Mouse (Mus musculus): Measurements from ENCODE around the gene Capn3. TPM values are rescaled to one million over a fixed set of nuclear protein-coding genes. Genes with fewer than 3 reads are reported as not detected.

Gene Capn3
- polyA plus RNA-seq (2015; fragmentation: Nextera tagmentation; extraction: Ambion mirVana): 1.6 and 1.7 TPM in 2 replicates

DNA sequence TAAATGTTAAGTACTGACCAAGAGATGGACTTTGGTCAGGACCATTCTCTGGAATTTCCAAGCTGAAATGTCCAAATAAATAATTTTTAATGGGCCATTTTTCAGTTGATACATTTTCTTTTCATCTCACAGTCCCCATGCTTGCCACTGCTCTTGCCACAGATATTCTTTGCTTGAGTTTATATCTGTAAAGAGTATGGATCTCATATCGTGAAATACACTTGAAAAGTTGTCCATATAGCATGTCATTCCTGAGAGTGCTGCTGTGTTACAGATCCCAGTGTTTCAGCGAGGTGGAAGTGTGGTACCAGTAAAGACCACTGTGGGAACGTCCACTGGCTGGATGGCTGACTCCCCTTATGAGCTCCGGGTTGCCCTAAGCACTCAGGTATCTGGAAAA, at the start of gene Capn3:
TSS of gene Capn3 (plus strand) at position 301 of the 400 bp plus-strand sequence.
- Histone ChIP-seq H3K36me3 (ENCODE audit: poor library complexity, severe bottlenecking) (no peaks in the 10 kb centered on the region), H3K27ac (no peak within 1 kb of the TSS), H3K9ac (no peak within 1 kb of the TSS), H3K4me1 (no peaks in the 10 kb centered on the region), H3K4me2 (no peak within 1 kb of the TSS), H3K9me3 (replicated peaks) (no peaks in the 10 kb centered on the region), H3K4me3 (no peak within 1 kb of the TSS), H3K27me3 (no peaks in the 10 kb centered on the region)
- 83% methylated on average over 4 of the region's 4 CpGs for WGBS
- ATAC-seq: no peak

DNA sequence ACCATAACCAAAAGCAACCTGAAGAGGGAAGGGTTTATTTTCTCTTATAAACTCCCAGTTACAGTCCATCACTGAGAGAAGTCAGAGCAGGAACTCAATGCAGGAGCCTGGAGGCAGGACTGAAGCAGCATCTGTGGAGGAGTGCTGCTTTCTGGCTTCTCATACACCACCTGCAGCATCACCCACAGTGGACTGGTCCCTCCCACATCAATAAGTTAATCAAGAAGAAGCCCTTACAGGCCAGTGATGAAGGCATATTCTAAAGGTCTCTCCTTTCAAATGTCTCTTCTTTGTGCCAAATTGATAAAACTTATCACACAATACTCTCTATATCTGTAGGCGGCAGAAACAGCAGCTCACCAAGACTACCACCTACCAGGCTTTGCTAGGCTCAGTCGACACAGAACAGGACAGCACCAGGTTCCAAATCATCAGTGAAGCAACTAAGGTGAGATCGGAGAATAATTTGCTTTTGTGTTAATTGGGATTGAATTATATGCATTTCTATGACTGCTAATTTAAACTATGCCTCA, 44.7 kb upstream of the Capn3 start:
- Histone ChIP-seq H3K4me2 (no peak overlapping the region), H3K36me3 (ENCODE audit: poor library complexity, severe bottlenecking) (no peaks in the 10 kb centered on the region), H3K4me1 (no peaks in the 10 kb centered on the region), H3K27me3 (no peaks in the 10 kb centered on the region), H3K4me3 (no peak overlapping the region), H3K27ac (no peak overlapping the region), H3K9me3 (replicated peaks) (no peaks in the 10 kb centered on the region), H3K9ac (no peak overlapping the region)
- no peak for ATAC-seq
- 92% methylated on average over 3 of the region's 3 CpGs for WGBS

DNA sequence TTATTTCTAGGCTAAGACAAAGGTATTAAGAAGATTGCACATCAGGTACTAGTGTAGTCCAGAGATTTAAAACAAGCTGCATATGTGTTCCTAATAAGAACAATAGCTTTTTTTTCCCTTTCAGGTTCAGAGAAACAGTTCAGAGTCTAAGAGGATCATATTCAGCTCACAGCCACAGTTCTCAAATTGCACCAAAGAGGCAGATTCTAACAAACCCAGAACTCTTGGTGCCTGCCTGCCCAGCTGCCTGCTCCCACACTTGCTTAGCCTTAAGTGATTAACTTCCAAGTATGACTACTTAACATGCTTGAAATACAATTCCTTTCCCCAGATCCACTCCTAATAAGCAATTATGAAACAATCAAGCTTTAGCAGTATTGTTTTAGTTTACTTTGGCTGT, 41.7 kb upstream of the Capn3 start:
- Histone ChIP-seq H3K27me3 (no peaks in the 10 kb centered on the region), H3K27ac (0 out of 2 replicates have a peak overlapping the region, but pooled peaks have one; percentile 11), H3K9ac (no peak overlapping the region), H3K4me2 (no peak overlapping the region), H3K36me3 (ENCODE audit: poor library complexity, severe bottlenecking) (no peaks in the 10 kb centered on the region), H3K9me3 (replicated peaks) (no peaks in the 10 kb centered on the region), H3K4me1 (no peaks in the 10 kb centered on the region), H3K4me3 (no peak overlapping the region)
- no peak for ATAC-seq

DNA sequence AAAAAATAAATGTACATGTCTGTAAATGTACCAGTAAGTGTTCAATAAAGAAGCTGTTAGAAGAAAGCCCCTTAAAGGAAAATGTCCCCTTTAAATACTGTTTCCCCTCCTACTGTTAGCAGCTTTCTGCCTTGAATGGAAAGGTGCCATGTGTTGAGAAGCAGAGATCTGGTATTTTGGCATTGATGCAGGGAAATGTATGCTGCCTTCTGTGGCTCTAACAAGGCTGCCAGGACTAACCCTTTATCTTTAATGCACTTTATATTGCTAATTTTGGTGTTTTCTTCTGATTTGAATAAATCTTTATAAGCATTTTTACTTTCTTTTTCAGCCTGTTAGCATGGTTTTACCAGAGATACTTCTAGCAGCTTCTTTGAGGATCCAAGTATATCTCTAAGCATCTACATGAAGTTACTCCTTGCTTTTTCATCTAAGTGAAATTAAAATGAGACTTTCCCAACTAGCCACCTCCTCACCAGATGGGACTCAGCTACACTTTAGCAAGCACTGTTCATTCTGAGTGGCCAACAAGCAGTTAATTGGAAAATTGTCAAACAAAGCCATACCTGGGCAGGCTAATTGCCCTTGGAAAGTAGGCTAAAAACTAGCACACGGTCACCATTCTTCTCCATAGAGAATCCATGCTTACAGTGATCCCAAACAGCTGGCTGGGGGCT, 40.9 kb upstream of the Capn3 start:
- H3K27me3 ChIP-seq: no peaks in the 10 kb centered on the region
- H3K9me3 ChIP-seq (replicated peaks): no peaks in the 10 kb centered on the region
- H3K27ac ChIP-seq: peak overlapping the region; percentile 31; the same call in 1 of the 2 replicates
- no peak overlapping the region for H3K9ac ChIP-seq
- no peak for ATAC-seq
- no peaks in the 10 kb centered on the region for H3K4me1 ChIP-seq
- H3K4me3 ChIP-seq: no peak overlapping the region
- 56% methylated on average over 1 of the region's 1 CpGs for WGBS
- H3K4me2 ChIP-seq: no peak overlapping the region
- no peaks in the 10 kb centered on the region for H3K36me3 ChIP-seq (ENCODE audit: poor library complexity, severe bottlenecking)

DNA sequence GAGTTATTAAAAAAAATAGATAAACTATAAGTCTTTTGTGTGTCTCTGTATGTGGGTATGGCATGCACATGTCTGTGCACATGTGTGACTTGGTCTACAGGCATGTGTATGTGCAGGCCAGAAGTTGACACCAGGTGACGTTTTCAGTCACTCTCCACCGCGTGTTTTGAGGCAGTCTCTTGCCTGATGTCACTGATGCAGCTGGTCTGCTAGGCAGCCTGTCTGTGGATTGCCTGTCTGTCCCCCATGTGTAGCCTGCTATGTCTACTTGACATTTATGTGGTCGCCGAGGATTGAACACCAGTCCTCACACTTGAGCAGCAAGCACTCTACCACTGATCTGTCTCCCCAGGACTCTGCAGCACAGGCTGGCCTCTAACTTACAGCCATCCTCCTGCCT, 31.4 kb upstream of the Capn3 start:
- no peak overlapping the region for H3K9ac ChIP-seq
- no peaks in the 10 kb centered on the region for H3K9me3 ChIP-seq (replicated peaks)
- no peak for ATAC-seq
- H3K4me1 ChIP-seq: no peaks in the 10 kb centered on the region
- H3K27me3 ChIP-seq: no peaks in the 10 kb centered on the region
- H3K4me2 ChIP-seq: no peak overlapping the region
- H3K27ac ChIP-seq: no peak overlapping the region
- H3K4me3 ChIP-seq: no peak overlapping the region
- no peaks in the 10 kb centered on the region for H3K36me3 ChIP-seq (ENCODE audit: poor library complexity, severe bottlenecking)
- 92% methylated on average over 5 of the region's 5 CpGs for WGBS

DNA sequence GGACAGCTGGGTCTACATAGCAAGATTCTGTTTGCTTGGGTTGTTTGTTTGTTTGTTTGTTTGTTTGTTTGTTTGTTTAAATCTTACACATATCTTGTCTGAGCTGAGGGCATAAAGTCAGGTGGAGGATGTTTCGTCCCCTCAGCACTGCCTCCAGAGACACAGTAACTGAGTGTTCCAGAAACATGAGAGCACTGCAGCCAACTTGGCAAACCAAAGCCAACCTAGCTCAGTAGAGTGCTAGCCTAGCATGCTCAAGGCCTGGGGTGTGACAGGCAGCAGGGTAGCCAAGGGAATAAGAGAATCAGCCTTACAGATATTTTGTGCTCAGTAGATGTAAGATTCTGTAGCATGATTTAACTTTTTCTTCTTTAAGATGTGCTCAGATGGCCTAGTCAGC, 11.3 kb upstream of the Capn3 start:
- no peak for ATAC-seq
- Histone ChIP-seq H3K9ac (no peak overlapping the region), H3K27ac (no peak overlapping the region), H3K4me3 (no peak overlapping the region), H3K4me1 (no peaks in the 10 kb centered on the region), H3K36me3 (ENCODE audit: poor library complexity, severe bottlenecking) (no peaks in the 10 kb centered on the region), H3K9me3 (replicated peaks) (no peaks in the 10 kb centered on the region), H3K4me2 (no peak overlapping the region), H3K27me3 (no peaks in the 10 kb centered on the region)
- 96% methylated on average over 1 of the region's 1 CpGs for WGBS

DNA sequence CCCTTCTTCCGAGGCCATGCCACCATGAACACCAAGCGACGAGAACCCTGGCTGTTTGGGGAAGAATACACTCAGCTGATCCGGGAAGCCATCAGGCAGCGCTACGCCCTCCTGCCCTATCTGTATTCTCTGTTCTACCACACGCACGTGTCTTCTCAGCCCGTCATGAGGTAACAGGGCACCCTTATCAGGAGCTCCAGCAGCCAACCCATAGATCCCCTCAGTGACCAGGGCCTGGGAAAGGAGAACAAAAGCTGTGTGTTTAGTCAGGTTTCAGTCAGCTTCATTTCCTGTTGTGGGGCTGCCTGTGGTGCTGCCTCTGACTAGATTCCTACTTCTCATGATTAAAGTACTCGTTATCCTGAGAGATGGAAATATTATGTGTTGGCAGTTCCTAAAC, 9.4 kb upstream of the Capn3 start:
- 79% methylated on average over 10 of the region's 10 CpGs for WGBS
- Histone ChIP-seq H3K4me1 (no peaks in the 10 kb centered on the region), H3K4me3 (no peak overlapping the region), H3K27ac (no peak overlapping the region), H3K4me2 (no peak overlapping the region), H3K9ac (no peak overlapping the region), H3K27me3 (no peaks in the 10 kb centered on the region), H3K36me3 (ENCODE audit: poor library complexity, severe bottlenecking) (no peaks in the 10 kb centered on the region), H3K9me3 (replicated peaks) (no peaks in the 10 kb centered on the region)
- ATAC-seq: no peak

DNA sequence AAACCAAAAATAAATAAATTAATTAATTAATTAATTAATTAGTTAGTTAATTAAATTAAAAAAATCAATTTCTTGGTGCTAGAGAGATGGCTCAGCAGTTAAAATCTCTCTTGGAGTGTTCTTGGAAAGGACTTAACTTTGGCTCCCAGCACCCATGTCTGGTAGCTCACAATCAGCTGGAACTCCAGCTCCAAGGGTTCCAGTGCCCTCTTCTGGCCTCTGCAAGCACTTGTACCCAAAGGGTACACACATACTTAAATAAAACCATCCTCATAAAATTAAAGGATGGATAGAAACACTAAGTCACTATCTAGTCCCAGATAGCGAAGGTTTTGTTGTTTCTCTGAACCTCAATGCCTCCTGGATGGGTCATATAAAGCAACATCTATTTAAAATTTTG, 8.5 kb upstream of the Capn3 start:
- no peaks in the 10 kb centered on the region for H3K36me3 ChIP-seq (ENCODE audit: poor library complexity, severe bottlenecking)
- no peak for ATAC-seq
- H3K27me3 ChIP-seq: no peaks in the 10 kb centered on the region
- H3K4me1 ChIP-seq: no peaks in the 10 kb centered on the region
- WGBS: 92% methylated on average over 1 of the region's 1 CpGs
- no peaks in the 10 kb centered on the region for H3K9me3 ChIP-seq (replicated peaks)
- H3K4me3 ChIP-seq: no peak overlapping the region
- H3K4me2 ChIP-seq: no peak overlapping the region
- H3K27ac ChIP-seq: no peak overlapping the region
- H3K9ac ChIP-seq: no peak overlapping the region

DNA sequence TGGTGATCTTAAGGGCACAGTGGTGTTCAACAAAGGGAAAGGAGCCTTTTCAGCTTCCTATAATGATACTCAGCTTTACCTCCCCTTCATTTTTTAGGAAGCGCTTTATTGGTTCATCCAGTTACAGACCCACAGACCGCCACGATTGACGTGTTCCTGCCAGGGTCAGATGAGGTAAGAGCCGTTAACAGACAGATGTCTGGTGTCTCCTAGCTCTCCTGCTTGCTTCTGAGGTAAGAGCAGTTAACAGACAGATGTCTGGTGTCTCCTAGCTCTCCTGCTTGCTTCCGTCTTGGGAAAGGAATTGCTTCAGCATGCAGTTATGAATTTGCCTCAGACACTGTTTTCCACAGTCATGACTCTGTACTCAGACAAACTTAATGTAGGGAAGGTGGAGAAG, 5.1 kb upstream of the Capn3 start:
- Histone ChIP-seq H3K4me1 (no peaks in the 10 kb centered on the region), H3K36me3 (ENCODE audit: poor library complexity, severe bottlenecking) (no peaks in the 10 kb centered on the region), H3K9me3 (replicated peaks) (no peaks in the 10 kb centered on the region), H3K4me3 (no peak overlapping the region), H3K9ac (no peak overlapping the region), H3K27me3 (no peaks in the 10 kb centered on the region), H3K4me2 (no peak overlapping the region), H3K27ac (no peak overlapping the region)
- 49% methylated on average over 6 of the region's 6 CpGs for WGBS
- no peak for ATAC-seq

DNA sequence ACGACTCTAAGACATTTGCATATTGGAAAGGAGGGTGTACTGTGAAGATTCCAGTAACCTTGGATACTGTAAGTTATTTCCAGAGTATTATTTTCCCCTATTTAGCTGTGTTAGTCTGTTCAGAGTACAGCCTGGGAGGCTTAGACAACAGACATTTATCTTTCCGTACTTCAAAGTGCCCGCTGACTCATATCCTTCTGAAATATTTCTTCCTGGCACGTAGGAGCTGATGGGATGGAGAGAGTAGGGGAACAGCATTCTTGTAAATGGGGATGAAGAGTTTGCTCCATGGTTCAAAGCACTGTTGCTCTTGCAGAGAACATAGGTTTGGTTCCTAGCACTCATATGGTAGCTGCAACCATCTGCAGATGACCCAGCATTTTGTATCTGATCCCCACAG, 3.2 kb upstream of the Capn3 start:
- Histone ChIP-seq H3K4me2 (no peak overlapping the region), H3K4me1 (no peaks in the 10 kb centered on the region), H3K27me3 (no peaks in the 10 kb centered on the region), H3K9ac (no peak overlapping the region), H3K27ac (no peak overlapping the region), H3K36me3 (ENCODE audit: poor library complexity, severe bottlenecking) (no peaks in the 10 kb centered on the region), H3K4me3 (no peak overlapping the region), H3K9me3 (replicated peaks) (no peaks in the 10 kb centered on the region)
- ATAC-seq: no peak
- 91% methylated on average over 4 of the region's 4 CpGs for WGBS

DNA sequence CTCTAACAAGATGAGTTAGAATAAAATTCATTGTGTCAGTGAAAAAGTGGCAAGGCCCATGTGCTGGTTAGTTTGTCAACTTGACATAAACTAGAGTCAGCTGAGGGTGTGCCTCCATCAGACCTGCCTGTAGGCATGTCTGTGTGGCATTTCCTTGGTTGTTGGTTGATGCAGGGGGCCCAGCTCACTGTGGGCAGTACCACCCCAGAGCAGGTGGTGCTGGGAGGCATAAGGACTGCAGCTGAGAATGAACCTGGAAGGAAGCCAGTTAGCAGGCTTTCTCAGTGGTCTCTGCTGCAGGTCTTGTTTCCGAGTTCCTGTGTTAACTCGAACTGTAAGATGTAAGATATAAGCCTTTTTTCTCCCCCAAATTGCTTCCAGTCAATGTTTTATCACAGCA, 832 bp upstream of the Capn3 start:
- H3K27ac ChIP-seq: no peak overlapping the region
- H3K27me3 ChIP-seq: no peaks in the 10 kb centered on the region
- no peak overlapping the region for H3K4me2 ChIP-seq
- H3K9me3 ChIP-seq (replicated peaks): no peaks in the 10 kb centered on the region
- 73% methylated on average over 2 of the region's 2 CpGs for WGBS
- no peaks in the 10 kb centered on the region for H3K36me3 ChIP-seq (ENCODE audit: poor library complexity, severe bottlenecking)
- no peak overlapping the region for H3K9ac ChIP-seq
- H3K4me1 ChIP-seq: no peaks in the 10 kb centered on the region
- no peak overlapping the region for H3K4me3 ChIP-seq
- no peak for ATAC-seq

DNA sequence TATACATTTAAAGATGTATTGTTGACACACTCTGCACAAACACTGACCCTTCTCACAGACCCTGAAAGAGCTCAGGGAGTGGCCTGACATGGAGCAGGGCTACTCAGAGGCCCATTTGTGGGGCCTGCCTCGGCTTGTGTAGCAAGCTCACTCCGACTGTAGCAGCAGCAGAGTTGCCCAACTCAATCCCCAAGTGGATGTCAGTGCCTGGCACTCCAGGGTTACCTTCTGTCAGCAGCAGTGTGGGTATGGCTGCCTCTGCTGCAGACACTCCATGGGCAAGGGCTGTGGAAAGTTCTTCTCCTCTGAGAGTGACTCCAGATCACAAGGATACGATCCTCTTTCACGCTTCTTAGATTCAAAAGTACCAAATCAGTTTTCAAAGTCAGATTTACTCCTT, 4.4 kb downstream of the Capn3 start:
- no peaks in the 10 kb centered on the region for H3K9me3 ChIP-seq (replicated peaks)
- 85% methylated on average over 4 of the region's 4 CpGs for WGBS
- no peaks in the 10 kb centered on the region for H3K27me3 ChIP-seq
- H3K27ac ChIP-seq: no peak overlapping the region
- no peak overlapping the region for H3K9ac ChIP-seq
- H3K4me2 ChIP-seq: no peak overlapping the region
- no peak overlapping the region for H3K4me3 ChIP-seq
- no peaks in the 10 kb centered on the region for H3K4me1 ChIP-seq
- ATAC-seq: no peak
- H3K36me3 ChIP-seq (ENCODE audit: poor library complexity, severe bottlenecking): no peaks in the 10 kb centered on the region

DNA sequence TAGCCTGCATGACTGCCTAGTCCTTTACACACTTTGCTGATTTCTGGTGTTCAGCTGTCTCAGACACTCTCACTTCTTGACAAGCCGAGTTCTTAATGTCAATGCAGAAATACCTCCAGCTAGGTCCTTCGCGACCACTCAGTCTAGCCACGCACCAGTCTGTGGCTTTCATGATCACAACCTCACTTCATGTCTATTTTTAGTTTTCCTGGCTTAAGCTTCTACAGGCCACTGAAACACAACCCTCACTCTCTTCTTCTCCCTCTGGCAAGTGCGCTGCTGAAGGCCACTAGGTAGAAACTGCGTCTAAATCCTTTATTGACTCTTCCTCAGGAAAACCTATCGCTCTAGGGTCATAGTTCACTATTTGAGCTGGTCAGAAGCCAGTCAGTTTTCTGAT, 7.5 kb downstream of the Capn3 start:
- Histone ChIP-seq H3K9me3 (replicated peaks) (no peaks in the 10 kb centered on the region), H3K27ac (no peak overlapping the region), H3K4me2 (no peak overlapping the region), H3K27me3 (no peaks in the 10 kb centered on the region), H3K4me3 (no peak overlapping the region), H3K36me3 (ENCODE audit: poor library complexity, severe bottlenecking) (no peaks in the 10 kb centered on the region), H3K4me1 (no peaks in the 10 kb centered on the region), H3K9ac (no peak overlapping the region)
- no peak for ATAC-seq
- WGBS: 94% methylated on average over 7 of the region's 7 CpGs

Data from forebrain, embryonic 13.5 days (tissue).